Mouse (Mus musculus) forebrain, embryonic 14.5 days (tissue): ENCODE results near the gene Pfdn6. TPM values are rescaled to one million over a fixed set of nuclear protein-coding genes. Genes with fewer than 3 reads are reported as not detected.
A peak's percentile ranks its signal among the peaks of the same experiment; 100 is the strongest.

ENCODE experiments used
- ATAC-seq: fragments of 200-750 bp; cut with Nextera tagmentation; 2 replicates; pipeline ENCODE4 v1.8.0; 2017; ENCODE audit warnings: mild to moderate bottlenecking, moderate library complexity
- DNase-seq: peaks from one replicate; pipeline ENCODE4 v3.0.0-alpha.2; 2015; ENCODE audit warnings: low spot score
- H3K27ac ChIP-seq: fragments of 300-500 bp; sonication (generic); 2 replicates; pipeline ENCODE4 v1.5.1; 2014; ENCODE audit warnings: low read depth, mild to moderate bottlenecking, control low read depth, low read length, moderate library complexity
- H3K27me3 ChIP-seq: fragments of 300-500 bp; sonication (generic); replicated peaks from 2 replicates; pipeline ENCODE4 v1.6.1; 2014; ENCODE audit warnings: low read length, control low read depth, mixed read lengths; ENCODE audit not compliant: control insufficient read depth, insufficient read depth
- H3K36me3 ChIP-seq: fragments of 300-500 bp; sonication (generic); 2 replicates; pipeline ENCODE4 v1.6.1; 2014; ENCODE audit warnings: low read length, control low read depth; ENCODE audit not compliant: control insufficient read depth, insufficient read depth
- H3K4me1 ChIP-seq: fragments of 300-500 bp; sonication (generic); 2 replicates; pipeline ENCODE4 v1.6.1; 2014; ENCODE audit warnings: antibody characterized with exemption, low read length, control low read depth; ENCODE audit not compliant: control insufficient read depth, insufficient read depth
- H3K4me2 ChIP-seq: fragments of 300-500 bp; sonication (generic); 2 replicates; pipeline ENCODE4 v1.6.1; 2014; ENCODE audit warnings: mild to moderate bottlenecking, control low read depth, low read length
- H3K4me3 ChIP-seq: fragments of 300-500 bp; sonication (generic); 2 replicates; pipeline ENCODE4 v1.5.1; 2014; ENCODE audit warnings: low read depth, low read length, control low read depth
- H3K9ac ChIP-seq: fragments of 300-500 bp; sonication (generic); 2 replicates; pipeline ENCODE4 v1.6.1; 2014; ENCODE audit warnings: mild to moderate bottlenecking, low read length, control low read depth, moderate library complexity
- H3K9me3 ChIP-seq: fragments of 300-500 bp; sonication (generic); replicated peaks from 2 replicates; pipeline ENCODE4 v1.6.1; 2016; ENCODE audit warnings: low read length, control low read depth, mixed read lengths; ENCODE audit not compliant: control insufficient read depth
- WGBS: fragments of 180-500 bp; shearing (Covaris S2); extraction: QIAGEN DNeasy Blood & Tissue Kit; methylation state at CpG from one replicate; pipeline ENCODE4 v1.1.7; 2014; 5-methylcytosine and 5-hydroxymethylcytosine counted together
- polyA plus RNA-seq: library from polyadenylated mRNA; unstranded; fragments of >200 nt; fragmentation: Nextera tagmentation; extraction: Ambion mirVana; gene quantifications from 2 replicates; pipeline ENCODE4 v1.2.1, GENCODE M21; 2014

Gene Pfdn6
- polyA plus RNA-seq, 1 experiment from 2014 or later, result 185 TPM

GRCm38 (mm10) chr17:33940981-33941380, 838 bp upstream of the Pfdn6 start:
- H3K9ac ChIP-seq, result peak overlapping the region; percentile 68
- peaks cover 10% of the 10 kb centered on the region for H3K4me1 ChIP-seq
- H3K36me3 ChIP-seq, result peaks cover 58% of the 10 kb centered on the region
- H3K4me3 ChIP-seq, result peak overlapping the region; percentile 62
- H3K27me3 ChIP-seq, result no peaks in the 10 kb centered on the region
- 2% methylated on average over 26 of the region's 26 CpGs for WGBS
- H3K4me2 ChIP-seq, result peak overlapping the region; percentile 94
- no peaks in the 10 kb centered on the region for H3K9me3 ChIP-seq
- H3K27ac ChIP-seq, result no peak overlapping the region
- peak; percentile 2; the same call in 1 of the 2 replicates for ATAC-seq
- DNase-seq, result no peak

GRCm38 (mm10) chr17:33938783-33939182, 1.4 kb downstream of the Pfdn6 start:
- Histone ChIP-seq H3K27ac (no peak overlapping the region), H3K4me3 (0 out of 2 replicates have a peak overlapping the region, but pooled peaks have one; percentile 62), H3K9me3 (no peaks in the 10 kb centered on the region), H3K9ac (no peak overlapping the region; the same call in 1 of the 2 replicates), H3K4me2 (no peak overlapping the region; the same call in 1 of the 2 replicates), H3K36me3 (peaks cover 53% of the 10 kb centered on the region), H3K4me1 (peaks cover 10% of the 10 kb centered on the region), H3K27me3 (no peaks in the 10 kb centered on the region)
- DNase-seq (no peak), ATAC-seq (no peak)
- 90% methylated on average over 11 of the region's 11 CpGs for WGBS

- H3K36me3 ChIP-seq, result peaks cover 58% of the 10 kb centered on the region
- H3K4me2 ChIP-seq, result no peak overlapping the region
- no peak overlapping the region for H3K27ac ChIP-seq
- ATAC-seq (no peak), DNase-seq (no peak)
- no peaks in the 10 kb centered on the region for H3K27me3 ChIP-seq
- WGBS, result 90% methylated on average over 15 of the region's 15 CpGs
- no peak overlapping the region for H3K9ac ChIP-seq
- no peaks in the 10 kb centered on the region for H3K9me3 ChIP-seq
- H3K4me3 ChIP-seq, result no peak overlapping the region
- peaks cover 10% of the 10 kb centered on the region for H3K4me1 ChIP-seq
Measured at GRCm38 (mm10) chr17:33936993-33937392, 3.1 kb downstream of the Pfdn6 start.

GRCm38 (mm10) chr17:33935422-33936055, 4.6 kb downstream of the Pfdn6 start:
- H3K4me3 ChIP-seq, result no peak overlapping the region

GRCm38 (mm10) chr17:33932970-33933369, 7.2 kb downstream of the Pfdn6 start:
- Histone ChIP-seq H3K27ac (no peak overlapping the region), H3K9me3 (no peaks in the 10 kb centered on the region), H3K36me3 (peaks cover 47% of the 10 kb centered on the region), H3K4me1 (peaks cover 13% of the 10 kb centered on the region), H3K4me3 (no peak overlapping the region), H3K9ac (no peak overlapping the region), H3K4me2 (no peak overlapping the region), H3K27me3 (no peaks in the 10 kb centered on the region)
- WGBS, result 90% methylated on average over 15 of the region's 15 CpGs
- ATAC-seq (no peak), DNase-seq (no peak)

More at GRCm38 (mm10) chr17:33935422-33936055, 4.6 kb downstream of the Pfdn6 start:
- H3K27ac ChIP-seq, result no peak overlapping the region
- DNase-seq, result no peak
- no peak for ATAC-seq
- no peak overlapping the region for H3K4me2 ChIP-seq
- H3K4me1 ChIP-seq, result peaks cover 12% of the 10 kb centered on the region
- no peaks in the 10 kb centered on the region for H3K27me3 ChIP-seq
- 86% methylated on average over 21 of the region's 21 CpGs for WGBS
- no peaks in the 10 kb centered on the region for H3K9me3 ChIP-seq
- no peak overlapping the region for H3K9ac ChIP-seq
- peaks cover 56% of the 10 kb centered on the region for H3K36me3 ChIP-seq

GRCm38 (mm10) chr17:33932448-33932847, 7.7 kb downstream of the Pfdn6 start:
- 89% methylated on average over 14 of the region's 14 CpGs for WGBS
- Histone ChIP-seq H3K36me3 (peaks cover 44% of the 10 kb centered on the region), H3K27ac (no peak overlapping the region), H3K9me3 (no peaks in the 10 kb centered on the region), H3K4me2 (no peak overlapping the region), H3K27me3 (no peaks in the 10 kb centered on the region), H3K4me3 (no peak overlapping the region), H3K4me1 (peaks cover 13% of the 10 kb centered on the region), H3K9ac (no peak overlapping the region)
- DNase-seq (no peak), ATAC-seq (no peak)

- H3K36me3 ChIP-seq, result peaks cover 39% of the 10 kb centered on the region
- H3K4me3 ChIP-seq, result no peak overlapping the region; the same call in 1 of the 2 replicates
- WGBS, result 90% methylated on average over 11 of the region's 11 CpGs
Measured at GRCm38 (mm10) chr17:33931947-33932346, 8.2 kb downstream of the Pfdn6 start.

GRCm38 (mm10) chr17:33931159-33931866, 8.8 kb downstream of the Pfdn6 start:
- Histone ChIP-seq H3K4me1 (peaks cover 13% of the 10 kb centered on the region), H3K9ac (peak overlapping the region; percentile 93), H3K27me3 (no peaks in the 10 kb centered on the region), H3K4me3 (peak overlapping the region; percentile 82), H3K4me2 (peak overlapping the region; percentile 99), H3K9me3 (no peaks in the 10 kb centered on the region), H3K36me3 (peaks cover 35% of the 10 kb centered on the region), H3K27ac (no peak overlapping the region)
- WGBS, result 42% methylated on average over 18 of the region's 18 CpGs
- ATAC-seq, result no peak
- no peak for DNase-seq

More at GRCm38 (mm10) chr17:33931947-33932346, 8.2 kb downstream of the Pfdn6 start:
- no peak overlapping the region for H3K27ac ChIP-seq
- H3K4me1 ChIP-seq, result peaks cover 13% of the 10 kb centered on the region
- no peaks in the 10 kb centered on the region for H3K9me3 ChIP-seq
- no peaks in the 10 kb centered on the region for H3K27me3 ChIP-seq
- no peak overlapping the region for H3K4me2 ChIP-seq
- DNase-seq, result no peak
- no peak overlapping the region; the same call in 1 of the 2 replicates for H3K9ac ChIP-seq
- ATAC-seq, result no peak
